Mouse (Mus musculus): ENCODE measurements around the gene Tada2a. TPM values are rescaled to one million over a fixed set of nuclear protein-coding genes. Genes with fewer than 3 reads are reported as not detected.

Tada2a gene
- polyA plus RNA-seq, 1 experiment from 2014 or later, result 33.6 TPM

DNA sequence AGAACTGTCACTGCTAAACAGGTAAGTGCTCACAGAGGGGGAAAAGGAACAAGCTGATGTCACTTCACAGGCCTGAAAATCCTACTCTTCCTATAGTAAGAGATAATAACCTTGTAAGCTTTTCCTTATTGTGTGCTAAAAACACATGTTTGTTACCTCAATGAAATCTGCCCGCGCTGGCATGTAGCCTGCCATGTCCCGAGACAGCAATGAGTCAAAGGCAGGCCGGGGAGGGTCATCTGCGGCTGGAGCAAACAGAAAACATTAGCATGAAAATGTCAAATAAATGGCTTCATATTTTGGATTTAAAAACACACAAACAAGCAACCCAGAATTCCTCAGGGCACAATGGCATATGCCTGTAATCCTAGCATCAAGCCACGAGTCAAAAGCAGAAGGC lies 25.4 kb downstream of the Tada2a start:
- 92% methylated on average over 6 of the region's 6 CpGs for WGBS

DNA sequence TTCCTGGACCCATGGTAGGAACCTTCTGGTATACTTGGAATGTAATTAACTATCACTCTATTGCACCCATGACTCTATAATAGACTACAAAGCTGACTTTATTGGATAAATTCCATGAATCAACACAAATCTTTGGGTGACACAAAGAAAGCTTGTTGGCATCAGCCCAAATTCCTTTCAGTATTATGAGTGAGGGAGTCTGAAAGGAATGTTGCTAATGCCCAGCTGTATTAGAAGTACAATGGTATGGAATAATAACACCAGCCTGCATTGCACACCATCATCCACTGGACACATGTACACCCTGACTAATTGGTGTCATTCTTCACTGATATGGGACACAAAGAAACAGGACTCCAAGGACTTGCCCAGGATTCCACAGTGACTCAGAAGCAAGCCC lies 28.2 kb downstream of the Tada2a start:
- H3K9me3 ChIP-seq, result no peaks in the 10 kb centered on the region
- H3K4me1 ChIP-seq, result 0 out of 2 replicates have a peak, but pooled peaks cover 4% of the 10 kb centered on the region
- no peak overlapping the region for H3K4me2 ChIP-seq
- no peak overlapping the region for H3K4me3 ChIP-seq
- ATAC-seq (ENCODE audit: borderline replicate concordance, extremely low read depth, low FRiP score, low TSS enrichment), result no peak
- H3K27me3 ChIP-seq, result no peaks in the 10 kb centered on the region
- no peak overlapping the region for H3K27ac ChIP-seq
- peaks cover 62% of the 10 kb centered on the region for H3K36me3 ChIP-seq
- no peak overlapping the region for H3K9ac ChIP-seq

More for the DNA sequence above, 25.4 kb downstream of the Tada2a start:
- Histone ChIP-seq H3K4me1 (0 out of 2 replicates have a peak, but pooled peaks cover 4% of the 10 kb centered on the region), H3K4me3 (no peak overlapping the region), H3K9ac (no peak overlapping the region), H3K4me2 (no peak overlapping the region), H3K36me3 (peaks cover 80% of the 10 kb centered on the region), H3K9me3 (no peaks in the 10 kb centered on the region), H3K27me3 (no peaks in the 10 kb centered on the region), H3K27ac (no peak overlapping the region)
- ATAC-seq (ENCODE audit: borderline replicate concordance, extremely low read depth, low FRiP score, low TSS enrichment), result no peak

DNA sequence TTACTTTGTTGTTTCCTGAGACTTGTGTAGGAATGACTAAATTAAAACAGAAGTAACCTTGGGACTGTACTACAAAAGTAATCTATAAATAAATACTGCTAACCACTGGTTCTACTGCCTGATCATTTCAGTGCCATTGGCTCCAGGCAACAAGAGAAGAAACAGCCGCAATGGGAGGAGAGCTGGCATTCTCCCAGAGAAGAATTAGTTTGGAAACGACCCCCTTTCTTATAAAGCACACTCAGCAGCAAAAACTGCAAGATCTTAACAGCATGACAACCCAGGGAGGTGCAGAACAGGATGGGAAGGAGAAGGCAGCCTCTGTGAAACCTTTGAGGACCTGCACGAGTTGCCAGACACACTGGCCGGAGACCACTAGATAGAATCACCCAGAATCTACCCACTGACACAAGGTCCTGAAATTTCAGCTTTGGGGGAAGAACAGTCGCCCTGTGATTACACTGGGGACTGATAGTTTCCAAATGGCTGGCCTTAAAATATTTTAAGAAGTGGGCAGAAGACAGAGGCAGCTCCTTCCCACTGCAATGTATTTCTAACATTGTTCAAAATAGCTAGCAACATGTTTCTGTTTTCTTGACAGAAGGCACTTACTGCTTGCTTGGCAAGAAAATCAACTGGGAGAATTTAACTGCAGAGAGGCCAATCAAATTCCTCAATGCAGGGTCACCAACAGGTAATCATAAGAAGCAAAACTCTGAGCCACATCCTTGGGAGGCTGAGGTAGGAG lies 32.0 kb downstream of the Tada2a start:
- WGBS, result 70% methylated on average over 5 of the region's 5 CpGs

DNA sequence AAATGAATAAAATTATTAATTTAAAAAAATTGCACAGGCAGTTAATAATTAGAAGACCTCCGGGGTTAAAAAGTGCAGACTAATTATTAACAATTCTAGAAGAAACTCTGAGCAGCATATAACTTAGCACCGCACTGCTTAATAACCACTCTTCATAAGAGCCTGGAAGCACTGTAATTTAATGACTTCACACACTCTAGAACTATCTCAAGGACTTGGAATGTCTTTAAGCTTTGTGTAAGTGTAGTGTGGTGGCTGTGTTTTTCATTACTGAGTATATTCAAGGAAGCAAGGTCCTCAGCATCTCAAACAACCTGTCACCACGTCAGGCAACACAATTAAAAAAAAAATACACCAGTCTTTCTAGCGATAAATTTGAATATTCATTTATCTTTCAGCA lies 34.3 kb downstream of the Tada2a start:
- H3K4me2 ChIP-seq, result no peak overlapping the region
- no peak overlapping the region for H3K9ac ChIP-seq
- H3K27me3 ChIP-seq, result no peaks in the 10 kb centered on the region
- H3K9me3 ChIP-seq, result no peaks in the 10 kb centered on the region
- no peak for ATAC-seq (ENCODE audit: borderline replicate concordance, extremely low read depth, low FRiP score, low TSS enrichment)
- no peaks in the 10 kb centered on the region for H3K4me1 ChIP-seq
- WGBS, result 60% methylated on average over 4 of the region's 4 CpGs
- H3K36me3 ChIP-seq, result peaks cover 38% of the 10 kb centered on the region
- no peak overlapping the region for H3K4me3 ChIP-seq
- H3K27ac ChIP-seq, result no peak overlapping the region

More for the DNA sequence above, 32.0 kb downstream of the Tada2a start:
- peaks cover 36% of the 10 kb centered on the region for H3K36me3 ChIP-seq
- no peaks in the 10 kb centered on the region for H3K9me3 ChIP-seq
- H3K4me1 ChIP-seq, result 0 out of 2 replicates have a peak, but pooled peaks cover 4% of the 10 kb centered on the region
- H3K9ac ChIP-seq, result no peak overlapping the region
- ATAC-seq (ENCODE audit: borderline replicate concordance, extremely low read depth, low FRiP score, low TSS enrichment), result no peak
- H3K4me2 ChIP-seq, result no peak overlapping the region
- no peaks in the 10 kb centered on the region for H3K27me3 ChIP-seq
- no peak overlapping the region for H3K27ac ChIP-seq
- no peak overlapping the region for H3K4me3 ChIP-seq

DNA sequence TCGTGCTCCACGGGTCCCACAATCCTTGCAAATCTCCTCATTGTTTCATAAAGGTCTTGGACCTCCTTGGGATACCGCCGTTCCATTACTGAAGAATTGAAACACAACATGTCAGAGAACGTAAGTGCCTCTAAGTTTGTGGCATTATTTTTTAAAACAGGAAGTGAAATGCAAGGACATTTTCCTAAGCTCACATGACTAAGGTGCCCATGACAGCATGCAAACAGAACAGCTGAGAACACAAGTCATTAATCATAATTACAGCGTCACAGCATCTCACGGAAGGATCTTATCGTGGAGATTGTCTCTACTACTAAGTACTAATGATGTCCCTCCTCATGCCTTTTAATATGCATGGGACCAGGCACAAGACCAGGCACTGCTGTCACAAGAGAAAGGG lies 38.8 kb downstream of the Tada2a start:
- H3K27me3 ChIP-seq, result no peaks in the 10 kb centered on the region
- no peak overlapping the region for H3K4me2 ChIP-seq
- no peak for ATAC-seq (ENCODE audit: borderline replicate concordance, extremely low read depth, low FRiP score, low TSS enrichment)
- H3K4me3 ChIP-seq, result no peak overlapping the region
- no peaks in the 10 kb centered on the region for H3K4me1 ChIP-seq
- H3K9ac ChIP-seq, result no peak overlapping the region
- no peaks in the 10 kb centered on the region for H3K9me3 ChIP-seq
- WGBS, result 84% methylated on average over 8 of the region's 8 CpGs
- peaks cover 38% of the 10 kb centered on the region for H3K36me3 ChIP-seq
- H3K27ac ChIP-seq, result no peak overlapping the region

DNA sequence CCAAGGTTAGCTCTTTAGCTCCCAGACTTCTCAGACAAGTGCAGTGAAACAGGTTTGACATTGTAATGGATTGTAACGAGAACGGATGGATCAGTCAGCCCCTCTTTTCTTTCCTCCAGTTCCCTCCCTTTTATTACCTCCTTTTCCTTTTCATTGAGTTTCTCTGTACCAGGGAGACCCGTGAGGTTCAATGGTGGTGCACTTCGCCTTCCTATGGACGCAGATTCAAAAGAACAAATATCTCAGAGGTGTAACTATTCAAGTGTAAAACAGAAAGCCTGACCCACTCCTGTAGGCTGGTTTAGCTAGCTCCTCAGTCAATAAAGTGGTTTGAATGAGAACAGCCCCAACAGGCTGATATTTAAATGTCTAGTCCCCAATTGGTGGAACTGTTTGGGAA lies 47.5 kb downstream of the Tada2a start:
- H3K9ac ChIP-seq, result no peak overlapping the region
- no peak overlapping the region for H3K4me3 ChIP-seq
- WGBS, result 95% methylated on average over 5 of the region's 5 CpGs
- no peak for ATAC-seq (ENCODE audit: borderline replicate concordance, extremely low read depth, low FRiP score, low TSS enrichment)
- H3K4me2 ChIP-seq, result no peak overlapping the region
- H3K27me3 ChIP-seq, result no peaks in the 10 kb centered on the region
- H3K36me3 ChIP-seq, result peaks cover 15% of the 10 kb centered on the region; the same call in 1 of the 2 replicates
- H3K4me1 ChIP-seq, result peaks cover 16% of the 10 kb centered on the region
- no peaks in the 10 kb centered on the region for H3K9me3 ChIP-seq
- no peak overlapping the region for H3K27ac ChIP-seq

DNA sequence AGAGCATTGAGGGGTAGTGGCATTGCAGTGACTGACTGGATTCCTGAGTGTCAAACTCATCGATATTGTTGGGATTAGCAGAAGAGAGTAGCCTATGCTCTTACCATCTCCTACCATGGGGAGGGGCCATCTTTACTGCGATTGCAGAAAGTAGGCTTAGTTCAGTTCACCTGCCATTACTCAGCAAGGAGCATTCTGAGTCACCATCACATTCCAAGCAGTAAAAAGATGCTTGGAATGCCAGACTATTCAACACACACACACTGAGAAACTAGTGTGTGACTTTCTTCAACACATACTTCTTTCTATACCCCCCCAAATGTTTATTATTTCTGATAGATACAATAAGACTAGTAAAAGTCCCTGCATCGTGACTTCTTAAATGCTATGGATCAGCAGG lies 49.1 kb downstream of the Tada2a start:
- no peaks in the 10 kb centered on the region for H3K27me3 ChIP-seq
- no peak overlapping the region for H3K4me3 ChIP-seq
- ATAC-seq (ENCODE audit: borderline replicate concordance, extremely low read depth, low FRiP score, low TSS enrichment), result no peak
- H3K9ac ChIP-seq, result no peak overlapping the region
- WGBS, result 77% methylated on average over 3 of the region's 3 CpGs
- H3K27ac ChIP-seq, result peak overlapping the region; percentile 62
- H3K36me3 ChIP-seq, result peaks cover 14% of the 10 kb centered on the region; the same call in 1 of the 2 replicates
- peaks cover 24% of the 10 kb centered on the region for H3K4me1 ChIP-seq
- H3K9me3 ChIP-seq, result no peaks in the 10 kb centered on the region
- no peak overlapping the region for H3K4me2 ChIP-seq

DNA sequence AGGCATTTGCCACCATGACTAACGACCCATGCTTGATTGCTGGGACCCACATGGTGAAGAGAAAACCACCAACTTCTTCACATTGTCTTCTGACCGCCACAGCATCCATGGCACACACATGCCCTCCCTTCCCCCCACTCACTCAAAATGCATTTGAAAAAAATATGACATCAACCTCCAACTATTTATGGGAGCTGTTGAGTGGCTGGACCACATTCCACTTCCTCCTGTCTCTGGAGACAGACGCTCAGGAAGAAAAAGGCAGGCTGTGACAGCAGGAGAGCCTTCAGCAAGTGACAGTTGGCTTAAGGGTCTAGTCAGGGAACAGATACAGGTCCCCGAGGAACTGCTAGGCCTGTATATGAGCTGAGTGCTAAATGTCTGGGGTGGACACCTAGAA lies 49.5 kb downstream of the Tada2a start:
- peaks cover 25% of the 10 kb centered on the region for H3K4me1 ChIP-seq
- 51% methylated on average over 4 of the region's 4 CpGs for WGBS
- ATAC-seq (ENCODE audit: borderline replicate concordance, extremely low read depth, low FRiP score, low TSS enrichment), result no peak
- no peak overlapping the region for H3K9ac ChIP-seq
- no peaks in the 10 kb centered on the region for H3K27me3 ChIP-seq
- H3K27ac ChIP-seq, result peak overlapping the region; percentile 62
- H3K9me3 ChIP-seq, result no peaks in the 10 kb centered on the region
- H3K4me2 ChIP-seq, result no peak overlapping the region
- no peak overlapping the region for H3K4me3 ChIP-seq
- H3K36me3 ChIP-seq, result peaks cover 14% of the 10 kb centered on the region; the same call in 1 of the 2 replicates

DNA sequence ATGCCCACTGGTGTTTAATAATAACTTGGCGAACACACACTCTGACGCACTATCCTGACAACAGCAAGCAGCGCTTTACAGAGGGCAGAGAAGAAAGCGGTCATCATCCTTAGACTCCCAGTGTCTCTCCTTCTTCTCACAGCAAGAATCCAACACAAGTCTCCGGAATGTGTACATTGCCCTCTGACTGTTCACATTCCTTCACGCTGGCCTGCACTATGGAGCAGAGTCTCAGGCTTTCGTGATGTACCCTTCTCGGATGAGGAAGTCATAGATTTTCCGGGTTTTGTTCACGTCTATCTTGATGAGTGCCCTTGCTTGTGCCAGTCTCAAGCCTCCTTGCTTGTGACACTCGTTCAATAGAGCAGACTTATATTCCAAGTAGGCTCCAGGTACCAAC lies 50.0 kb downstream of the Tada2a start:
- no peak overlapping the region for H3K9ac ChIP-seq
- H3K36me3 ChIP-seq, result peaks cover 14% of the 10 kb centered on the region; the same call in 1 of the 2 replicates
- no peak for ATAC-seq (ENCODE audit: borderline replicate concordance, extremely low read depth, low FRiP score, low TSS enrichment)
- H3K4me3 ChIP-seq, result no peak overlapping the region
- H3K27me3 ChIP-seq, result no peaks in the 10 kb centered on the region
- H3K27ac ChIP-seq, result peak overlapping the region; percentile 62
- WGBS, result 65% methylated on average over 11 of the region's 11 CpGs
- peaks cover 30% of the 10 kb centered on the region for H3K4me1 ChIP-seq
- H3K9me3 ChIP-seq, result no peaks in the 10 kb centered on the region
- no peak overlapping the region for H3K4me2 ChIP-seq

DNA sequence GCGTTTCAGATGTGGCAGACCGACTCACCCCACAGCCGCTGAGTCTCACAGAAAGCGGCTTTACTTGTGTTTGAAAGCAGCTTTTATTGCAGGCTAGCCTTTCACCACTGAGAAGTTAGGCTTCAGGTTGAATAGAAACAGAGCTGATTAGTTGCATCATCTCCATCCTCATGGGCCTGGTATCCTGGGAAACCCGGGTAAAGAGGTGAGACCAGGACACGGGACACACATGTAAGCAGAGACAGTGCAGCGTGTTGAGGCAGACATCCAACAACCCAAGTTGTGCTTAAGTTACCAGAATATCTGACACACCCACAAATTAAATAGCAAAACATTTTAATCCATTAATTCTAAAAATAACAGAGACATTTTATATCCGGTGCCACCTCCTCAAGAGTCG lies 50.8 kb downstream of the Tada2a start:
- WGBS, result 73% methylated on average over 9 of the region's 9 CpGs
- H3K9me3 ChIP-seq, result no peaks in the 10 kb centered on the region
- peaks cover 38% of the 10 kb centered on the region for H3K4me1 ChIP-seq
- no peaks in the 10 kb centered on the region for H3K27me3 ChIP-seq
- H3K36me3 ChIP-seq, result peaks cover 14% of the 10 kb centered on the region; the same call in 1 of the 2 replicates
- no peak for ATAC-seq (ENCODE audit: borderline replicate concordance, extremely low read depth, low FRiP score, low TSS enrichment)
- H3K9ac ChIP-seq, result no peak overlapping the region
- H3K27ac ChIP-seq, result no peak overlapping the region
- H3K4me3 ChIP-seq, result no peak overlapping the region
- no peak overlapping the region for H3K4me2 ChIP-seq

DNA sequence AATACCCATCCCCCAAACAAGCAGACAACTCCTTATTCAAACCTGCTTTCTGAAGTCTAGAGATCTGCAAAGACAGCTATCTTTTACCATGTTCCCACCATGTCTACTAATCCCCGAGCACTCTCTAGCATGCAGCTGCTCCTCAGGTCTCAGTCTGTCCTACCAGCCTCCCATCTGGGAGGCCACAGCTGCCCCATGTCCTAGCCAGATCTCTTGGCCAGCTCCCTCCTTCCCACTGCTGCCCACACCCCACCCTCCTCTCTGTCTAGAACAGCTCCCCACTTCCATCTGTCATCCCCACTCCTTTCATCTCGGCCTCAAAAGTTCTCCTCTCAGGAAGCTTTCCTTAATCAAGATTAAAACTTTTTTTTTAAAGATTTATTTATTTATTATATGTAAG lies 52.4 kb downstream of the Tada2a start:
- Histone ChIP-seq H3K4me3 (no peak overlapping the region), H3K36me3 (peaks cover under 1% of the 10 kb centered on the region; the same call in 1 of the 2 replicates), H3K27ac (peak overlapping the region; percentile 31; the same call in 1 of the 2 replicates), H3K4me1 (peaks cover 47% of the 10 kb centered on the region), H3K9me3 (no peaks in the 10 kb centered on the region), H3K9ac (no peak overlapping the region), H3K4me2 (no peak overlapping the region), H3K27me3 (no peaks in the 10 kb centered on the region)
- peak; percentile 78; the same call in 1 of the 2 replicates for ATAC-seq (ENCODE audit: borderline replicate concordance, extremely low read depth, low FRiP score, low TSS enrichment)
- WGBS, result 39% methylated on average over 2 of the region's 2 CpGs
